Mouse (Mus musculus) midbrain, embryonic 10.5 days (tissue): ENCODE data around the gene 4930404H24Rik. TPM values are rescaled to one million over a fixed set of nuclear protein-coding genes. Genes with fewer than 3 reads are reported as not detected.

ENCODE experiments used
- DNase-seq: peaks from one replicate; pipeline ENCODE4 v3.0.0-alpha.2; 2017; ENCODE audit warnings: low spot score
- H3K27ac ChIP-seq: fragments of 300-500 bp; sonication (generic); replicated peaks from 2 replicates; pipeline ENCODE4 v1.5.1; 2016; ENCODE audit warnings: mild to moderate bottlenecking
- H3K27me3 ChIP-seq: fragments of 300-500 bp; sonication (generic); 2 replicates; pipeline ENCODE4 v1.6.1; 2016; ENCODE audit warnings: low read depth, mild to moderate bottlenecking; ENCODE audit not compliant: poor library complexity, severe bottlenecking
- H3K36me3 ChIP-seq: fragments of 300-500 bp; sonication (generic); 2 replicates; pipeline ENCODE4 v1.6.1; 2016; ENCODE audit warnings: mild to moderate bottlenecking, moderate library complexity
- H3K4me1 ChIP-seq: fragments of 300-500 bp; sonication (generic); 2 replicates; pipeline ENCODE4 v1.6.1; 2016
- H3K4me3 ChIP-seq: fragments of 300-500 bp; sonication (generic); 2 replicates; pipeline ENCODE4 v1.5.1; 2016; ENCODE audit warnings: mild to moderate bottlenecking, moderate library complexity
- H3K9me3 ChIP-seq: fragments of 300-500 bp; sonication (generic); replicated peaks from 2 replicates; pipeline ENCODE4 v1.6.1; 2016; ENCODE audit warnings: mild to moderate bottlenecking
- WGBS: fragments of 180-500 bp; shearing (Covaris S2); methylation state at CpG from one replicate; pipeline ENCODE4 v1.1.7; 2016; 5-methylcytosine and 5-hydroxymethylcytosine counted together
- polyA plus RNA-seq: library from polyadenylated mRNA; unstranded; fragments of >200 nt; fragmentation: Nextera tagmentation; extraction: Ambion mirVana; gene quantifications from 2 replicates; pipeline ENCODE4 v1.2.1, GENCODE M21; 2016

The 4930404H24Rik gene
- polyA plus RNA-seq, 1 experiment from 2014 or later, result not detected

DNA sequence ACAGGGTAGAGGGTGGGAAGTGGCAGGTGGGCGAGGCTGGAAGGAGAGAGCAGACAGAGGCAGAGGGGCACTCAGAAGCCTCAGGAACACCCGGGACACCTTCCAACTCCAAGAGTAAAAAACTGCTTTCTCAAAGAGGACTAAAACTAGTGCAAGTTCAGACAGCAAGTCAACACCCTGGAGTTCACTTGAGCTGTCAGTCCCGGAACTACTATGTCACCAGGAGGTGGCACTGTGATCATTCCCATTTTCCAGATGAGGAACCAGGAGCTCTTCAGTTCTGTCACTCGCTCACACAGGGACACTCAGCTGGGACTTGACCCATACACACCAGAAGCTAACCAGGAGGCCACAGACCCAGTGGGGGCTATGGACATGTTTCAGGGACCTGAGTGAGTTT is 6.6 kb downstream of the 4930404H24Rik start:
- H3K27ac ChIP-seq, result 0 out of 2 replicates have a peak overlapping the region, but pooled peaks have one; percentile 1
- H3K27me3 ChIP-seq, result peaks cover 57% of the 10 kb centered on the region
- WGBS, result 56% methylated on average over 4 of the region's 4 CpGs
- peaks cover 48% of the 10 kb centered on the region for H3K4me1 ChIP-seq
- H3K9me3 ChIP-seq, result no peaks in the 10 kb centered on the region
- no peaks in the 10 kb centered on the region for H3K36me3 ChIP-seq
- no peak overlapping the region for H3K4me3 ChIP-seq
- DNase-seq, result no peak

DNA sequence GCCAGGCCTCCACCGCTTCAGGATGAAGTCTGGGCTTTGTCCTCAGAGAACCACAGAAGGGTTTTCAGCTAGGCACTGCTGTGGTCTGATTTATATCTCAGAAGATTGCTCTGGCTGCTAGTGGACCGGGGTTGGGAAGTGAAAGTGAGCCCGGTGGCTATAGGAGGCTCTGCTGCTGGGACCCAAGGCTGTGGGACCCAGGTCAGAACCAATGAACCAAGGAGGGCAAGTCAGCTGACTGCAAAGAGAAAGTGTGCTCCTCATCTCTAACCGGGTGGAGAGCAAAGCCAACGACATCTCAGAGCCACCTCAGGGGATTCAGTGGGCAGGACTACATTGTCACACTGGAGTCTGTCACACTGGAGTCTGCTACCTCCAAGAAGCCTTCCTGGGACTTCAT is 13.8 kb downstream of the 4930404H24Rik start:
- Histone ChIP-seq H3K36me3 (no peaks in the 10 kb centered on the region), H3K27ac (no peak overlapping the region), H3K4me3 (no peak overlapping the region), H3K27me3 (peaks cover 30% of the 10 kb centered on the region), H3K9me3 (no peaks in the 10 kb centered on the region), H3K4me1 (peaks cover 39% of the 10 kb centered on the region)
- no peak for DNase-seq
- WGBS, result 89% methylated on average over 5 of the region's 5 CpGs

DNA sequence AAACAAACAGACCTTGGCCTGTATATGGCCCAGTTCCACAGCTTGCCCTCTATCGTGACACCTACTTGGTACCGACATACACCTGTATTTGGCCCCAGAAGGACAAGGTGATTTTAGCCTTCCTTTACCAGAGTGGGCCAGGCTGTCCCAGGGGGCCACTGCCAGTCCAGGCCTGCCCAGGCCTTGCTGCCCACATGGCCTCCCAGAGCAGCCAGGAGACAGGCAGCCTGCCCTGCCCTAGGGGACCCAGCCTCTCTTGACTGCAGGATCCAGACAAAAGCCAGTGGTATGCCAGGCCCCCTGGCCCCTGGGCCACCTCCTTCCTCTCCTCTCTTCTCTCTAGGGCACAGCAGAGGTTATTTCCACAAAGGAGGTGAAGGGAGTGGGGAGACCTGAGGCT is 15.4 kb downstream of the 4930404H24Rik start:
- Histone ChIP-seq H3K36me3 (no peaks in the 10 kb centered on the region), H3K4me3 (no peak overlapping the region), H3K27ac (peak overlapping the region; percentile 78; the same call in 1 of the 2 replicates), H3K4me1 (peaks cover 54% of the 10 kb centered on the region), H3K9me3 (no peaks in the 10 kb centered on the region), H3K27me3 (peaks cover 46% of the 10 kb centered on the region)
- no peak for DNase-seq
- 99% methylated on average over 2 of the region's 2 CpGs for WGBS

DNA sequence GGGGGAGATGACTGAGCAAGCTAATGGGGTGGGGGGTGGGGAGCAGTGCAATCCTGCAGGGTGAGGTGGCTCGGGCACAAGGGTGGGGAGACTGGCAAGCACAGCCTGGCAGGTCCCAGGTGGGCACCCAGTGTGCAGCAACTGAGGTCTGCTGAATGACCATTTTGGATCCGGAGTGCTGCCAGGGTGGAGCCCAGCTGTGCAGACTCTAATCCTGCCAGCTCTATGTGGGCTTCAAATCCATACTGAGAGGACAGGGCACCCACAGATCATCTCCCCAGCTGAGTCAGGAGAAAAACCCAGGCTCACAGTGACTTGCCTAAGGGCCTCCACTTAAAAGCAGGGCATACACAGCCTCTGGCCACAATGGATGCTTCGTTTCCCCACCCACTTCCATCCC is 15.8 kb downstream of the 4930404H24Rik start:
- Histone ChIP-seq H3K4me3 (no peak overlapping the region), H3K27me3 (peaks cover 46% of the 10 kb centered on the region), H3K4me1 (peaks cover 55% of the 10 kb centered on the region), H3K27ac (peak overlapping the region; percentile 78; the same call in 1 of the 2 replicates), H3K36me3 (no peaks in the 10 kb centered on the region), H3K9me3 (no peaks in the 10 kb centered on the region)
- 85% methylated on average over 3 of the region's 3 CpGs for WGBS
- no peak for DNase-seq

DNA sequence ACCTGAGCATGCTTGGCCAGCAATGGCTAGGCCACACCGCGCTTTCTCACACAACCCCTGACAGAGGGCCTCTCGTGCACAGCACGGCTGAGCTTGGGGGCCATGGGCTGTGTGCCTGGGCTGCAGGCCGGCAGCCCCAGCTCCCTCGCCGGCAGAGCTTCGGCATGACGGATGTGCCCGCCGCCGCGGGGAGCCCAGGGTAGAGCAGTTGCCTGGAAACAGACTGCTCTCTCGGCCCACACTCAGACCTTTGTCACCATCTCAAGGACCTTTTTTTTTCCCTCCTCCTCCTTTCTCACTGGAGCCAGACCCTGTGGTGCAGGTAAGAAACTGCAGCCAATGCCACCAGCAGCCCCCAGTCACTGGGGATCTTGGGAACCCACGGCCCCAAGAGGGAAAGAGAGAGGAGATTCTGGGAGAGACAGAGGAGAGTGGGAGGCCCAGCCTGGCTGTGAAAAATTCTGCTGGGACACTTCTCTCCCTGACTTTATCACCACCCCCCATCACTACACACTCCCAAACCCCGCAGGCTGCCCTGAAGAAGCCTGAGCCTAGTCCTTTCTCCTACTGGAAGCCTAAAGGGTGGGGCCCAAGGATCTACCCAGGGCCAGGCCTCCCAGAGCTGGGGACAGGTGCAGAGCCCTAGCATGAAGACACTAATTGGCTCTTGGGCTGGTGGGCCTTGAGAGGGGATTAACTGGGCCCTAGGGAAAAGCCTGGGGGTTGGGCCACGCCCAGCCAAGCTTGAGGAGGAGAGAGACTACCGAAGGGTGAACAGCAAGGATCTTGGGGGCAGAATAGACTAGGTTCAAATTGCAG is 16.8 kb downstream of the 4930404H24Rik start:
- peaks cover 46% of the 10 kb centered on the region for H3K27me3 ChIP-seq
- H3K4me3 ChIP-seq, result peak overlapping the region; percentile 26; the same call in 1 of the 2 replicates
- peak overlapping the region; percentile 78 for H3K27ac ChIP-seq

DNA sequence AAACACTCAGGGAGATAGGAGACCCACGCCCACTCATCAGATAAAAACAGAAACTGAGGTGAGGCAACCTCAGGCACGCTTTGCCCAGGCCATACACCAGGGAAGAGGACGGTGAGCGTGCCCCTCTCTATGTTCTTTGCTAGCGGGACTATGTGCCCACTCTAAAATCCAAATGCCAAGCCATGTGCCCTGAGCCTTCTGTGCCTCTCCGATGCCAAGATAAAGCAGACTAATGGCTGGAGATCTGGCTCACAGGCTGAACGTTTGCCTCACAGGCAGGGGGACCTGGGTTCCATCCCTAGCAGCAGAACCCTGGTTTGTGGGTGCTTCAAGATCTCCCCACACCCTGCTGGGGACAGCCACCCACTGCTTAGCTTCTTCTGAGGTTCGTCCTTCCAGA is 17.5 kb downstream of the 4930404H24Rik start:
- Histone ChIP-seq H3K4me1 (peaks cover 63% of the 10 kb centered on the region), H3K9me3 (no peaks in the 10 kb centered on the region), H3K4me3 (0 out of 2 replicates have a peak overlapping the region, but pooled peaks have one; percentile 26), H3K27ac (peak overlapping the region; percentile 78; the same call in 1 of the 2 replicates), H3K36me3 (no peaks in the 10 kb centered on the region), H3K27me3 (peaks cover 46% of the 10 kb centered on the region)
- no peak for DNase-seq
- WGBS, result 74% methylated on average over 8 of the region's 8 CpGs

More for the DNA sequence above, 16.8 kb downstream of the 4930404H24Rik start:
- Histone ChIP-seq H3K9me3 (no peaks in the 10 kb centered on the region), H3K36me3 (no peaks in the 10 kb centered on the region), H3K4me1 (peaks cover 56% of the 10 kb centered on the region)
- 7% methylated on average over 18 of the region's 18 CpGs for WGBS
- DNase-seq, result peak; percentile 63

- no peak for DNase-seq
- no peaks in the 10 kb centered on the region for H3K36me3 ChIP-seq
- peak overlapping the region; percentile 14 for H3K27ac ChIP-seq
- 49% methylated on average over 6 of the region's 6 CpGs for WGBS
- H3K4me1 ChIP-seq, result peaks cover 67% of the 10 kb centered on the region
- no peaks in the 10 kb centered on the region for H3K9me3 ChIP-seq
- no peak overlapping the region for H3K4me3 ChIP-seq
- H3K27me3 ChIP-seq, result peaks cover 46% of the 10 kb centered on the region
Measured at GRCm38 (mm10) chr2:153511562-153511961, 19.0 kb downstream of the 4930404H24Rik start.

DNA sequence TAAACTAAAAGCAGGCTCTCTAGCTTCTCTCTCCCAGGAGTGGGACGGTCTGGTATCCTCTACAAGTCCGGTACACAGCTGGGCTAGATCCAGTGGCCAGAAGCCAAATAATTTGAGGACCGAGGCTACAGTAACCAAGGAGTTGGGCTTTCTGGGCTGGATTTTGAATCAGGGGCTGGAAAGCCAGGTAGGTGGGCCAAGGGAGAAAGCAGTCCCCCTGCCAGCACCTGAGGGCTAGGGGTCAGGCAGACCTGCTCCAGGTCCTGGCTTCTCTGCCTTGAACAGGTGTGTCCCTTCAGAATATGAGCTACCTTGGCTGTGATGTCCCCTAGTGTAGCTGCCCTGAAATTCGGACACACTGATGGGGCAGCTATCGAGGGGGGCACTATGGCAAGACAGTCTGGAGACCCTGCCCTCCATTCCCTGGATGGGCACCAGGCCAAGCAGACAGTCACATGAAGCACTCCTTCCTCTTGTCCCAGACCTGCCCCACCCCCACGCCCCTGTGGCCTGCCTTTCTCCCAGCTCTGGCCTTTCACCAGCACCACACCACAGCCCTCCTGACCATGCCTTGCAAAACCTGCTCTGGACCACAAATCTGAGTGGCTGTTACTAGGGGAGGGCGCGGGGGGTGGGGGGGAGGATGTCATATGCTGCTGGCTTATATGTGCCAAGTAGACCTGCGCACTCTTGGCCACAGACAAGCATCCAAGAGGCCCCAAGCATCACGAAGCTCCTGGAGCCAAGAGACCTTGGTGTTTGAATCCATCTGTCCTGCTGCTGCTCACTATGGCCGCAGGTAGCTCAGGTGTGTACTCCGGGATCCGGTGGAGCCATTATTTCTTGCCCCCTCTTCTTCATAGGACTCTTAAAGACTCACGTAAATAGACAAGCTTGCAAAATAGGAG is 20.1 kb downstream of the 4930404H24Rik start:
- H3K36me3 ChIP-seq, result no peaks in the 10 kb centered on the region
- H3K4me3 ChIP-seq, result no peak overlapping the region
- DNase-seq, result no peak
- peaks cover 78% of the 10 kb centered on the region for H3K4me1 ChIP-seq
- WGBS, result 86% methylated on average over 14 of the region's 14 CpGs
- no peaks in the 10 kb centered on the region for H3K9me3 ChIP-seq
- peaks cover 46% of the 10 kb centered on the region for H3K27me3 ChIP-seq
- H3K27ac ChIP-seq, result peak overlapping the region; percentile 14

DNA sequence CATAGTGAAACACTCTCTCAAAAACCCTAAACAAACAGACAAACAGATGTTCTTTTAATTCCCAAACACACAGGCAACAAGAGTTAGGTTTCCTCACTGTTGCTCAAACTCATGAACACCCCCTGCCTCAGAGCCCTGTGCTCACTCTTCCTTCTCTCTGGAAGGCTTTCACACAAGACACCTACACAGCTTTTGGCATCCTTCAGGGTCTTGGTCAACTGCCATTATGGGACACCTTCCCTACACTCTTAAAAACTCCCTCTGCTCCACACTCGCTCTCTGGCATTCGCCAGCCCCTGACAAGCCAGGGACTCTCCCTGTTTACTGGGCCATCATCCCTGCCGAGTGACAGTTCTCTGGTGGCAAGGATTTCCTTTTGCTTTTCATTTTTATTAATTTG is 21.4 kb downstream of the 4930404H24Rik start:
- DNase-seq, result no peak
- WGBS, result 91% methylated on average over 3 of the region's 3 CpGs
- Histone ChIP-seq H3K36me3 (no peaks in the 10 kb centered on the region), H3K27me3 (peaks cover 35% of the 10 kb centered on the region), H3K9me3 (no peaks in the 10 kb centered on the region), H3K4me1 (peaks cover 71% of the 10 kb centered on the region), H3K4me3 (no peak overlapping the region), H3K27ac (0 out of 2 replicates have a peak overlapping the region, but pooled peaks have one; percentile 23)

- no peak for DNase-seq
- 0 out of 2 replicates have a peak overlapping the region, but pooled peaks have one; percentile 23 for H3K27ac ChIP-seq
- no peak overlapping the region for H3K4me3 ChIP-seq
- H3K9me3 ChIP-seq, result no peaks in the 10 kb centered on the region
- WGBS, result 81% methylated on average over 14 of the region's 14 CpGs
- no peaks in the 10 kb centered on the region for H3K36me3 ChIP-seq
- peaks cover 31% of the 10 kb centered on the region for H3K27me3 ChIP-seq
- peaks cover 64% of the 10 kb centered on the region for H3K4me1 ChIP-seq
Measured at GRCm38 (mm10) chr2:153514497-153515380, 22.1 kb downstream of the 4930404H24Rik start.

- Histone ChIP-seq H3K27ac (peak overlapping the region; percentile 30; the same call in 1 of the 2 replicates), H3K4me1 (peaks cover 63% of the 10 kb centered on the region), H3K4me3 (no peak overlapping the region), H3K9me3 (no peaks in the 10 kb centered on the region), H3K36me3 (no peaks in the 10 kb centered on the region), H3K27me3 (peaks cover 27% of the 10 kb centered on the region)
- WGBS, result 92% methylated on average over 6 of the region's 6 CpGs
- DNase-seq, result no peak
Measured at GRCm38 (mm10) chr2:153515582-153515981, 23.0 kb downstream of the 4930404H24Rik start.

DNA sequence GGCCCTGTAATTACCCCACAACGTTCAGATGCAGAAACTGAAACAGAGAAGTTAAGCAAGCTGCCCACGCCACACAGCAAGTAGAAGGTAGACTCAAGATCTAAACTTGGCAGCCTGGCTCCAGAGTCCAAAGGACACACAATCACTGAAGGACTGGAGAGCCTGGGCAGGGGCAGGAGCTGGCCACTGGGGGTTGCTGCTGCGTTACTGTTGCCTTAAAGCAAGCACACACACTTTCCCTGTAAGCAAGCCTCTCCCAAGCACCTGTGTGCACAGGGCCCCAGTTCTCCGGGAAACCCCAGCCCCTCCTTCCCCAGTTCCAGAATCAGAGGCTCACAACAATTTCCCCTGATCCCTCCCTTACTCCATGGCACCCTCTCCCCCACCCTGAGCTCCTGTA is 24.4 kb downstream of the 4930404H24Rik start:
- Histone ChIP-seq H3K9me3 (no peaks in the 10 kb centered on the region), H3K36me3 (no peaks in the 10 kb centered on the region), H3K27ac (0 out of 2 replicates have a peak overlapping the region, but pooled peaks have one; percentile 2), H3K27me3 (peaks cover 15% of the 10 kb centered on the region), H3K4me1 (peaks cover 66% of the 10 kb centered on the region), H3K4me3 (no peak overlapping the region)
- no peak for DNase-seq
- 49% methylated on average over 4 of the region's 4 CpGs for WGBS
